Mouse (Mus musculus) retina, embryonic 14.5 days (tissue): ENCODE measurements at regions not wholly inside any gene's neighbourhood (a gene's known extent, or its start where the extent isn't known, plus 50 kb on each side); places are given as distances from the start of the nearest gene placed in this dataset.

Source experiments
- DNase-seq: peaks from one replicate; pipeline ENCODE4 v3.0.0-alpha.2; 2015; ENCODE audit warnings: low spot score

DNA sequence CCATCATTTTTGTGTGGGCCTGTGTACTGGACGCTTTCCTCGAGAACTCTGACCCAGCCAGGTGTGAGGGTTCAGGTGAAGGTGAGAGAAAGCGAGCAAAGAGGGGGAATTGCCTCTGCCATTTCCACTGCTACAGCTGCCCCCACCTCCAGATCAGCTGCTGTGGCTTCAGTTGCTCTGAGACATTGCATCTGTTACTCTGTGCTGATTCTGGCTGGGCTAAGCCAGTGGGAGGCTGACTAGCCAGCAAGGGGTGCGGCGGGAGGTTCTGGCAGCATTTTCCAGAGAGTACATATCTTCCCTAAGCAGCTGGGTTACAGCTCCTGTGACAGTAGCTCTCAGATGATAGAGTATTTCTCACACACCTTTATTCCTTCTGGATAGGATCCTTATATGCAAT is 712.7 kb upstream of the Cdh18 start:
- DNase-seq = peak; percentile 2

- DNase-seq = no peak
Measured at GRCm38 (mm10) chr15:21858540-21858939, 690.3 kb upstream of the Cdh18 start.

DNA sequence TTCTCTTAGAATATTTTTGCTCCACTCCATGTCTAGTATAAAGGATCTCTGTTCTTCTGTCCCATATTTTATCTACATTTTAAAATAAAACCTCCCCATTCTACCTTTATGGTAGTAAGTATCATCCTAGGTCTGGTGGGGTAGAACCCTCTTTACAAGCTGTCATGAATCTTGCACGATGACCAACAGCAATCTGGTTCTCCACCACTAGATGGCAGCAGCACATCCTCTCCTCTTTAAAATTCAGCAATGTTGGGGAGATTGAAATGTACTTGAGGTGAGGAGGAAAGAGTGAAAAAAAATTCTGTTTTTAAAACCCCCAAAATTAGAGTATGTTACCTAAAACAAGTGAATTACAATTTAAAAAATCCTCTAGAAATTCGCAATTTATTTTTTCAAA is 663.6 kb upstream of the Cdh18 start:
- DNase-seq = peak; percentile 76
